Mouse (Mus musculus) ES-Bruce4 (cell line): ENCODE data around the gene Ero1l. TPM values are rescaled to one million over a fixed set of nuclear protein-coding genes. Genes with fewer than 3 reads are reported as not detected.

Experiments
- H3K27ac ChIP-seq: 2 replicates; pipeline ENCODE4 v1.5.1; 2012; ENCODE audit warnings: low read length, inconsistent platforms; ENCODE audit not compliant: insufficient read depth
- H3K27me3 ChIP-seq: 2 replicates; pipeline ENCODE4 v1.6.1; 2012; ENCODE audit warnings: mild to moderate bottlenecking, low read length, inconsistent platforms; ENCODE audit not compliant: control insufficient read depth, poor library complexity, insufficient read depth, severe bottlenecking
- H3K36me3 ChIP-seq: 2 replicates; pipeline ENCODE4 v1.6.1; 2012; ENCODE audit warnings: inconsistent platforms, mild to moderate bottlenecking, low read length, moderate library complexity; ENCODE audit not compliant: control insufficient read depth, poor library complexity, insufficient read depth, severe bottlenecking
- H3K4me1 ChIP-seq: one replicate; pipeline ENCODE4 v1.8.1; 2011; ENCODE audit warnings: low read length; ENCODE audit not compliant: control insufficient read depth, insufficient read depth
- H3K4me3 ChIP-seq: 2 replicates; pipeline ENCODE4 v1.5.1; 2011; ENCODE audit warnings: low read depth, mild to moderate bottlenecking, low read length
- H3K9ac ChIP-seq: 2 replicates; pipeline ENCODE4 v1.6.1; 2012; ENCODE audit warnings: low read depth, mild to moderate bottlenecking, inconsistent platforms; ENCODE audit not compliant: poor library complexity, severe bottlenecking
- H3K9me3 ChIP-seq: replicated peaks from 2 replicates; pipeline ENCODE4 v1.6.1; 2012; ENCODE audit warnings: mild to moderate bottlenecking, low read length, inconsistent platforms; ENCODE audit not compliant: control insufficient read depth, poor library complexity, insufficient read depth, severe bottlenecking
- CTCF ChIP-seq: IDR thresholded peaks from one replicate; pipeline ENCODE4 v1.8.1; 2011; ENCODE audit warnings: low read depth, low read length
- EP300 ChIP-seq: IDR thresholded peaks from 2 replicates; pipeline ENCODE4 v1.6.1; 2011; ENCODE audit warnings: low read depth, low read length; ENCODE audit not compliant: insufficient read depth
- POLR2A ChIP-seq: IDR thresholded peaks from one replicate; pipeline ENCODE4 v1.8.1; 2011; ENCODE audit warnings: low read length; ENCODE audit not compliant: insufficient read depth
- polyA plus RNA-seq: library from polyadenylated mRNA; stranded (reverse); fragments of >200 nt; gene quantifications from 2 replicates; pipeline ENCODE4 v1.2.4, GENCODE M21; 2011; ENCODE audit warnings: low read depth; ENCODE audit not compliant: missing spikeins, insufficient read depth, insufficient read length

Ero1l gene
- polyA plus RNA-seq, 1 experiment, result 68.5 TPM

GRCm38 (mm10) chr14:45309646-45310045, 8.9 kb downstream of the Ero1l start:
- H3K9ac ChIP-seq, result no peak overlapping the region
- no peaks in the 10 kb centered on the region for H3K27me3 ChIP-seq
- no peak for TF ChIP-seq POLR2A
- no peak for TF ChIP-seq EP300
- no peaks in the 10 kb centered on the region for H3K4me1 ChIP-seq
- no peak overlapping the region for H3K27ac ChIP-seq
- no peak overlapping the region for H3K4me3 ChIP-seq
- peaks cover 4% of the 10 kb centered on the region; the same call in 1 of the 2 replicates for H3K36me3 ChIP-seq
- H3K9me3 ChIP-seq, result no peaks in the 10 kb centered on the region

- H3K36me3 ChIP-seq, result peaks cover 10% of the 10 kb centered on the region
- no peak overlapping the region for H3K4me3 ChIP-seq
- H3K27ac ChIP-seq, result no peak overlapping the region
- no peaks in the 10 kb centered on the region for H3K4me1 ChIP-seq
- H3K9ac ChIP-seq, result no peak overlapping the region
- no peaks in the 10 kb centered on the region for H3K27me3 ChIP-seq
- TF ChIP-seq POLR2A (no peak), CTCF (no peak)
- H3K9me3 ChIP-seq, result no peaks in the 10 kb centered on the region
These were observed 10.8 kb downstream of the Ero1l start for GRCm38 (mm10) chr14:45307630-45308328.

DNA sequence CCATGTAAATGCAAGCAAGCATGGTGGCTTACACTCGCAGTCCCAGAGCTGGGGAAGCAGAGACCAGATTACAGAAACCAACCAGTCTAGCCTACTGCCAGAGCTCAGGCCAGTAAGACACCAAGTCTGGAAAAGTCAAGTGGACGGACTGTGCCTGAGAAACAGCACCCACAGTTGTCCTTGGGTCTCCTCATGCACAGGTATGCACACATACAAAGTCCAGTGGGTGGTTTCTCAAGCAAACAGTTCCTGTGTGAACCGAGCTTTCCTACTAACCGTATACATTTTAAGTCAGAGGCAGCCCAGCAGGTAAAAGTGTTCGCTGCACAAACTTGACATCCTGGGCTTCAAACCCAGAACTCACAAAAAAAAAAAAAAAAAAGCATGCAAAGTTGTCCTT, 12.7 kb downstream of the Ero1l start:
- Histone ChIP-seq H3K4me3 (no peak overlapping the region), H3K4me1 (no peaks in the 10 kb centered on the region), H3K36me3 (peaks cover 14% of the 10 kb centered on the region), H3K27me3 (no peaks in the 10 kb centered on the region), H3K9me3 (no peaks in the 10 kb centered on the region), H3K27ac (no peak overlapping the region), H3K9ac (no peak overlapping the region)
- TF ChIP-seq EP300 (no peak), POLR2A (no peak), CTCF (no peak)

DNA sequence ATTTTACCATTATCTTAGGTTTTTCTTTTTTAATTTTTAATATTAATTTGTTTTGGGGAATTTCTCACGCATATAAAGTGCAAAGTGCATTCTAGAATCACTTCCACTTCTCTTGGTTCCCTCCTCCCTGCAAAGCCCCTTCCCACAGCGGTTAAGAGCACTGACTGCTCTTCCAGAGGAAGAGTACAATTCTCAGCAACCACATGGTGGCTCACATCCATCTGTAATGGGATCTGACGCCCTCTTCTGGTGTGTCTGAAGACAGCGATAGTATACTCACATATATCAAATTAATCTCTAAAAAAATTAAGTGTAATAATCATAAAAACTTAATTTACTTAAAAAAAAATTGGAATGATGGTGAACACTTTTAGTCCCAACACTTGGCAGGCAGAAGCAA, 14.2 kb downstream of the Ero1l start:
- peaks cover 14% of the 10 kb centered on the region for H3K36me3 ChIP-seq
- no peak for TF ChIP-seq POLR2A
- TF ChIP-seq EP300, result no peak
- no peak for TF ChIP-seq CTCF
- no peak overlapping the region for H3K27ac ChIP-seq
- no peak overlapping the region for H3K4me3 ChIP-seq
- no peaks in the 10 kb centered on the region for H3K9me3 ChIP-seq
- H3K4me1 ChIP-seq, result no peaks in the 10 kb centered on the region
- H3K27me3 ChIP-seq, result no peaks in the 10 kb centered on the region
- H3K9ac ChIP-seq, result no peak overlapping the region

DNA sequence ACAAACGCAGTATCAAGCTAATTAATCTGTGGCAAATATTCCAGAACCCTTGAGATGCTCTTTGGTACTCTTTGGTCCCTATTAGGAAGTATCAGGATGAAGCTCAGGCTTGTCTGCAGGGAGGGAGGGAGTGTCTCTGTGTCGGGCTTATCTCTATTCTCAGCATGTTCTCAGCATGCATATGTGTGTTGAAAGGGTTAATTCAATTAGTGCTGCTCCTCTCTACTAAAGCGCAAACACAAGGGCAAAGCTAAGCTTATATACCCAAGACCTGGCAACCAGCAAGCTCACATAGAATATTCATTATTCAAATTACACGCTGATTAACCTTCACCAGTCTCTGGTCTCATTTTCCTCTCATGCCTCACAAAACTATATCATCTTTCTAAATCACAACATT, 14.6 kb downstream of the Ero1l start:
- H3K9ac ChIP-seq, result no peak overlapping the region
- no peaks in the 10 kb centered on the region for H3K4me1 ChIP-seq
- H3K27ac ChIP-seq, result no peak overlapping the region
- TF ChIP-seq EP300, result no peak
- TF ChIP-seq CTCF, result no peak
- no peak for TF ChIP-seq POLR2A
- H3K9me3 ChIP-seq, result no peaks in the 10 kb centered on the region
- no peaks in the 10 kb centered on the region for H3K27me3 ChIP-seq
- peaks cover 14% of the 10 kb centered on the region for H3K36me3 ChIP-seq
- no peak overlapping the region for H3K4me3 ChIP-seq

DNA sequence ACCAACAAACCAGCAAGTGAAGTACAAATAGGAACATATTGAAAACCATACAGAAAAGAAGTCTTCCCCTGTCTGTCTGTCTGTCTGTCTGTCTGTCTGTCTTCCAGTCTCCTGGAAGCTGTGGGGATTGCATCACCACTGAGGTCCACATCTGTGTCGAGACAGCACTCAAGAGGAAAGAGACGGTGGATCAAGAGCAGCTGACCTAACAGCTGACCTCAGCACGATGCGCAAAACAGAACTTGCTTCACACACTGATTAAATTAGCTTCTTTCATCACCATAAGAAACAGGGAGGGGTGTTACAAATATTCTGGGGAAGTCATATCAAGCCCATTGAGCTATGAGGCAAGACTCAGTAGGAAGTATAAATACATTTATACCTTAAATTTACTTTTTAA, 27.0 kb downstream of the Ero1l start:
- TF ChIP-seq EP300 (no peak), CTCF (no peak), POLR2A (no peak)
- H3K27ac ChIP-seq, result no peak overlapping the region

GRCm38 (mm10) chr14:45282066-45282465, 36.5 kb downstream of the Ero1l start:
- H3K36me3 ChIP-seq, result peaks cover 2% of the 10 kb centered on the region; the same call in 1 of the 2 replicates
- H3K9me3 ChIP-seq, result no peaks in the 10 kb centered on the region
- no peaks in the 10 kb centered on the region for H3K27me3 ChIP-seq
- no peaks in the 10 kb centered on the region for H3K4me1 ChIP-seq
- no peak overlapping the region for H3K9ac ChIP-seq
- H3K4me3 ChIP-seq, result no peak overlapping the region
- no peak overlapping the region for H3K27ac ChIP-seq
- TF ChIP-seq CTCF (no peak), POLR2A (no peak), EP300 (no peak)

More for the DNA sequence above, 27.0 kb downstream of the Ero1l start:
- Histone ChIP-seq H3K27me3 (no peaks in the 10 kb centered on the region), H3K4me1 (no peaks in the 10 kb centered on the region), H3K4me3 (no peak overlapping the region), H3K9me3 (no peaks in the 10 kb centered on the region), H3K9ac (no peak overlapping the region), H3K36me3 (peaks cover 7% of the 10 kb centered on the region)
